Mouse (Mus musculus) MEL (cell line): Measurements from ENCODE around the gene Ptprk. TPM values are rescaled to one million over a fixed set of nuclear protein-coding genes. Genes with fewer than 3 reads are reported as not detected.

Experiments
- DNase-seq: peaks from one replicate; pipeline ENCODE4 v3.0.0; 2011; ENCODE audit warnings: low read depth, low spot score
- H3K27ac ChIP-seq: 2 replicates; pipeline ENCODE4 v1.5.1; 2012; ENCODE audit warnings: low read depth, mild to moderate bottlenecking, control low read depth, low read length, moderate library complexity; ENCODE audit not compliant: control insufficient read depth
- H3K27me3 ChIP-seq, 2 experiments: fragments of 150-350 bp in 1 of 2; sonication (generic) in 1 of 2; 2 replicates each; pipeline ENCODE4 v1.6.1; 2012; ENCODE audit warnings: low read length in 2 of 2, mild to moderate bottlenecking in 2 of 2, improper control_type of control experiment in 1 of 2, moderate library complexity in 1 of 2; ENCODE audit not compliant: insufficient read depth in 2 of 2, control insufficient read depth in 1 of 2
- H3K36me3 ChIP-seq, 2 experiments: 2 replicates each; pipeline ENCODE4 v1.6.1; 2012 to 2014; ENCODE audit warnings: low read length in 2 of 2, improper control_type of control experiment in 1 of 2, inconsistent platforms in 1 of 2, mild to moderate bottlenecking in 1 of 2; ENCODE audit not compliant: insufficient read depth in 2 of 2, control insufficient read depth in 1 of 2
- H3K4me1 ChIP-seq, 2 experiments: fragments of 150-350 bp in 1 of 2; sonication (generic) in 1 of 2; 2 replicates each; pipeline ENCODE4 v1.6.1; 2012; ENCODE audit warnings: low read length in 2 of 2, improper control_type of control experiment in 1 of 2, mild to moderate bottlenecking in 1 of 2; ENCODE audit not compliant: insufficient read depth in 2 of 2, control insufficient read depth in 1 of 2
- H3K4me3 ChIP-seq, 2 experiments: fragments of 150-350 bp in 1 of 2; sonication (generic) in 1 of 2; 2 replicates each; pipeline ENCODE4 v1.5.1; 2012; ENCODE audit warnings: low read depth in 2 of 2, low read length in 2 of 2, mild to moderate bottlenecking in 2 of 2, moderate library complexity in 2 of 2, control low read depth in 1 of 2, improper control_type of control experiment in 1 of 2; ENCODE audit not compliant: control insufficient read depth in 1 of 2, insufficient read depth in 1 of 2
- H3K79me2 ChIP-seq: 2 replicates; pipeline ENCODE4 v1.6.1; 2012; ENCODE audit warnings: mild to moderate bottlenecking, low read length, moderate library complexity; ENCODE audit not compliant: control insufficient read depth, poor library complexity, insufficient read depth
- H3K9ac ChIP-seq: 2 replicates; pipeline ENCODE4 v1.6.1; 2012; ENCODE audit warnings: low read depth, mild to moderate bottlenecking, control low read depth, low read length, moderate library complexity; ENCODE audit not compliant: control insufficient read depth, poor library complexity, severe bottlenecking
- H3K9me3 ChIP-seq: fragments of 150-350 bp; sonication (generic); replicated peaks from 2 replicates; pipeline ENCODE4 v1.6.1; 2012; ENCODE audit warnings: mild to moderate bottlenecking, low read length, improper control_type of control experiment, moderate library complexity; ENCODE audit not compliant: insufficient read depth
- BHLHE40 ChIP-seq: IDR thresholded peaks from 2 replicates; pipeline ENCODE4 v1.6.1; 2012; ENCODE audit warnings: low read depth, mild to moderate bottlenecking, inconsistent platforms, low read length, improper control_type of control experiment, borderline replicate concordance
- CTCF ChIP-seq, 3 experiments: IDR thresholded peaks in 2 of 3; conservative IDR thresholded peaks in 1 of 3; 2 replicates each; pipeline ENCODE4 v1.5.1; 2011 to 2012; ENCODE audit warnings: low read length in 3 of 3, low read depth in 2 of 3, mild to moderate bottlenecking in 2 of 3, improper control_type of control experiment in 1 of 3, inconsistent platforms in 1 of 3, mixed read lengths in 1 of 3, moderate library complexity in 1 of 3; ENCODE audit not compliant: control insufficient read depth in 1 of 3, insufficient read depth in 1 of 3, poor library complexity in 1 of 3, severe bottlenecking in 1 of 3
- E2F4 ChIP-seq: IDR thresholded peaks from 2 replicates; pipeline ENCODE4 v1.6.1; 2011; ENCODE audit warnings: low read depth, low read length, improper control_type of control experiment, borderline replicate concordance
- ELF1 ChIP-seq: IDR thresholded peaks from 2 replicates; pipeline ENCODE4 v1.6.1; 2014; ENCODE audit warnings: low read depth, mild to moderate bottlenecking, inconsistent platforms, low read length, improper control_type of control experiment, moderate library complexity
- ETS1 ChIP-seq: IDR thresholded peaks from 2 replicates; pipeline ENCODE4 v1.6.1; 2012; ENCODE audit warnings: low read depth, mild to moderate bottlenecking, inconsistent platforms, low read length, improper control_type of control experiment, moderate library complexity
- HCFC1 ChIP-seq: IDR thresholded peaks from 2 replicates; pipeline ENCODE4 v1.6.1; 2012; ENCODE audit warnings: low read depth, mild to moderate bottlenecking, inconsistent platforms, low read length, improper control_type of control experiment, moderate library complexity
- MAFK ChIP-seq: IDR thresholded peaks from 2 replicates; pipeline ENCODE4 v1.6.1; 2011; ENCODE audit warnings: low read depth, mild to moderate bottlenecking, low read length, improper control_type of control experiment, borderline replicate concordance
- MAZ ChIP-seq: IDR thresholded peaks from 2 replicates; pipeline ENCODE4 v1.6.1; 2012; ENCODE audit warnings: low read depth, mild to moderate bottlenecking, inconsistent platforms, low read length, improper control_type of control experiment
- MEF2A ChIP-seq: IDR thresholded peaks from 2 replicates; pipeline ENCODE4 v1.6.1; 2014; ENCODE audit warnings: low read depth, mild to moderate bottlenecking, inconsistent platforms, low read length, improper control_type of control experiment; ENCODE audit not compliant: poor library complexity, insufficient replicate concordance, severe bottlenecking; ENCODE audit errors: extremely low read depth
- MXI1 ChIP-seq: IDR thresholded peaks from 2 replicates; pipeline ENCODE4 v1.6.1; 2011; ENCODE audit warnings: mild to moderate bottlenecking, low read depth, low read length, improper control_type of control experiment
- MYB ChIP-seq: IDR thresholded peaks from 2 replicates; pipeline ENCODE4 v1.6.1; 2011; ENCODE audit warnings: mild to moderate bottlenecking, low read depth, low read length, improper control_type of control experiment
- MYC ChIP-seq: IDR thresholded peaks from 2 replicates; pipeline ENCODE4 v1.6.1; 2011; ENCODE audit warnings: low read depth, mild to moderate bottlenecking, low read length, improper control_type of control experiment, moderate library complexity
- NRF1 ChIP-seq: IDR thresholded peaks from 2 replicates; pipeline ENCODE4 v1.6.1; 2014; ENCODE audit warnings: low read depth, mild to moderate bottlenecking, inconsistent platforms, low read length, improper control_type of control experiment, moderate library complexity; ENCODE audit not compliant: poor library complexity, insufficient read depth, severe bottlenecking
- POLR2A ChIP-seq, 2 experiments: IDR thresholded peaks; 2 replicates each; pipeline ENCODE4 v1.6.1; 2011 to 2012; ENCODE audit warnings: low read length in 2 of 2, mild to moderate bottlenecking in 2 of 2, control low read depth in 1 of 2, improper control_type of control experiment in 1 of 2, low read depth in 1 of 2, moderate library complexity in 1 of 2; ENCODE audit not compliant: control insufficient read depth in 1 of 2, insufficient read depth in 1 of 2, poor library complexity in 1 of 2
- POLR2AphosphoS5 ChIP-seq: IDR thresholded peaks from 2 replicates; pipeline ENCODE4 v1.6.1; 2012; ENCODE audit warnings: low read depth, borderline replicate concordance, mild to moderate bottlenecking, inconsistent platforms, low read length, moderate library complexity, mixed read lengths
- RCOR1 ChIP-seq: IDR thresholded peaks from 2 replicates; pipeline ENCODE4 v1.6.1; 2012; ENCODE audit warnings: low read depth, mild to moderate bottlenecking, inconsistent platforms, low read length, improper control_type of control experiment
- TAL1 ChIP-seq: IDR thresholded peaks from 2 replicates; pipeline ENCODE4 v1.6.1; 2012; ENCODE audit warnings: mild to moderate bottlenecking, inconsistent platforms, low read length, moderate library complexity, mixed read lengths
- TBP ChIP-seq: IDR thresholded peaks from 2 replicates; pipeline ENCODE4 v1.8.0; 2011; ENCODE audit warnings: low read depth, low read length, improper control_type of control experiment
- UBTF ChIP-seq: IDR thresholded peaks from 2 replicates; pipeline ENCODE4 v1.6.1; 2012; ENCODE audit warnings: low read depth, mild to moderate bottlenecking, inconsistent platforms, low read length, improper control_type of control experiment, moderate library complexity, borderline replicate concordance; ENCODE audit not compliant: insufficient read depth
- USF1 ChIP-seq: IDR thresholded peaks from 2 replicates; pipeline ENCODE4 v1.6.1; 2014; ENCODE audit warnings: low read depth, mild to moderate bottlenecking, inconsistent platforms, low read length, improper control_type of control experiment, moderate library complexity
- USF2 ChIP-seq, 2 experiments: IDR thresholded peaks; 2 replicates each; pipeline ENCODE4 v1.6.1; 2011 to 2012; ENCODE audit warnings: improper control_type of control experiment in 2 of 2, low read length in 2 of 2, borderline replicate concordance in 1 of 2, inconsistent platforms in 1 of 2, low read depth in 1 of 2, mild to moderate bottlenecking in 1 of 2; ENCODE audit not compliant: insufficient read depth in 1 of 2
- ZC3H11A ChIP-seq: IDR thresholded peaks from 2 replicates; pipeline ENCODE4 v1.6.1; 2012; ENCODE audit warnings: low read depth, mild to moderate bottlenecking, inconsistent platforms, low read length, improper control_type of control experiment
- ZNF384 ChIP-seq: IDR thresholded peaks from 2 replicates; pipeline ENCODE4 v1.6.1; 2012; ENCODE audit warnings: low read depth, mild to moderate bottlenecking, inconsistent platforms, low read length, improper control_type of control experiment
- polyA plus RNA-seq, 2 experiments: library from polyadenylated mRNA; stranded (reverse) in 1 of 2; unstranded in 1 of 2; fragments of >175 nt in 1 of 2; fragments of >200 nt in 1 of 2; gene quantifications; 2 replicates each; pipeline versions ENCODE4 v1.2.1 to v1.2.4; 2012; ENCODE audit warnings: low replicate concordance in 2 of 2, low read depth in 1 of 2; ENCODE audit not compliant: insufficient read length in 2 of 2, insufficient read depth in 1 of 2, missing spikeins in 1 of 2
- total RNA-seq: library from RNA; depleted of rRNA; stranded (reverse); fragments of 300-350 nt; gene quantifications from 2 replicates; pipeline ENCODE4 v1.2.3, GENCODE M21; 2012

Gene Ptprk
- total and polyA plus RNA-seq, 3 experiments = under 0.01 TPM; not detected in 2

DNA sequence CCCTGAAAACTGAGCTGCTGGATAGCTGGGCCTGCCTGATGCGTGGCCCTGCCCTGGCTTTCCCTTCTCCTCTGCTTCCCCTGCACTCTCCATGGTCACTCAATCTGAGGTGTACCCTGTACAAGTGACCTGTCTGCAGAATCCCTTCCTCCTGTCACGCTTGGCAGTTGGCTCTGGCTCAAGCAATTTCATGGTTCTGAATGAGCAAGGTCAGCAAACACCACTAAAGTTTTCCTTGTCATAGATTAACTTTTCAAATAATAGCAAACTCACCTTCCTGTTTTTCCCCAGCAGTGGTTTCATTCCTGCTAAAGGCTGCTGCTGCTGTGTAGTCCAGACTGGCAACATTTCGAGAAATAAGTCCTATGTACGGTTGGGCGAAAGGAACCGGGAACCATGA lies 30.6 kb downstream of the Ptprk start:
- no peaks in the 10 kb centered on the region for H3K36me3 ChIP-seq
- no peak overlapping the region for H3K4me3 ChIP-seq
- no peak for DNase-seq
- no peaks in the 10 kb centered on the region for H3K4me1 ChIP-seq
- H3K27me3 ChIP-seq = no peaks in the 10 kb centered on the region
- no peak overlapping the region for H3K27ac ChIP-seq
- no peak overlapping the region for H3K9ac ChIP-seq
- TF ChIP-seq MYC (no peak), USF2 (IDR thresholded peaks at IDR 0.05; ENCODE audit: borderline replicate concordance in 1 of 2, insufficient read depth in 1 of 2, low read depth in 1 of 2, low read length in 2 of 2) (no peak), MYB (no peak), BHLHE40 (no peak), ZNF384 (no peak), ELF1 (no peak)
- no peaks in the 10 kb centered on the region for H3K9me3 ChIP-seq
- no peaks in the 10 kb centered on the region for H3K79me2 ChIP-seq

DNA sequence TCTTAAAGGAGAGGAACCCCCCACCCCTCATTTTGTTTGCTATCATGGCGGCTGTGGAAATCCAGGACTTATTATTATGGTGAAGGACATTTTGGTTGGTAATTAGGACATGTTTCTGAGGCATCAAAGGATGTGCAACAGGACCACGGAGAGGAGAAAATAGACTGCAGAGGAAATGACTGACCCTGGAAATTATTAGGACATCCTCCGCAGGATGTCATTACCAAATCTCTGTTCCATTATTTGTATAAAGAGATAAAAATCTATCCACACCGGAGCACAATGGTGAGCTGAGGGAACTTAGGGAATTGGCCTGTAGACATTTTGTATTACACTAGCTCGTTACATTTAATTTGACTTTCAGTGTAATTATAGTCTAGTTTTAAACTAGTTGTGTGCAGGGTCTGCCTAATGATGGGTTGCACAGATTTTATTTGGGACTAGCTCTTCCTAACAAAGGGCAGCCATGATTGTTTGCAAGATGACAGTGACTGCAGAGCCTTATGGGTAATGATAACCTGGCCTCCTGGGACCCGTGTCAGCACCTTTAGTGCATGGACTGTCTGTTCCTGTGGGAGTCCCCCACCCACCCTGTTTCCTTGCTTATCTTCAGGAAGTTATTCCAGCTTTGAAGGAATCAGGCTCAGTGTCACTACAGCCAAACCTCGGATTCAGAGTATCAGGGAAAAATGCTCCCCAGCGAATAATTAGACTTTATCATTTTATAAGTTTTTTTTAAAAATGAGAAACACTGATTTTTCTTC lies 38.4 kb downstream of the Ptprk start:
- H3K4me3 ChIP-seq = no peak overlapping the region
- no peaks in the 10 kb centered on the region for H3K9me3 ChIP-seq
- DNase-seq = no peak
- H3K4me1 ChIP-seq = no peaks in the 10 kb centered on the region
- no peak overlapping the region for H3K9ac ChIP-seq
- no peak overlapping the region for H3K27ac ChIP-seq
- H3K36me3 ChIP-seq = no peaks in the 10 kb centered on the region
- TF ChIP-seq MAFK = no peak
- H3K27me3 ChIP-seq = no peaks in the 10 kb centered on the region
- H3K79me2 ChIP-seq = no peaks in the 10 kb centered on the region

DNA sequence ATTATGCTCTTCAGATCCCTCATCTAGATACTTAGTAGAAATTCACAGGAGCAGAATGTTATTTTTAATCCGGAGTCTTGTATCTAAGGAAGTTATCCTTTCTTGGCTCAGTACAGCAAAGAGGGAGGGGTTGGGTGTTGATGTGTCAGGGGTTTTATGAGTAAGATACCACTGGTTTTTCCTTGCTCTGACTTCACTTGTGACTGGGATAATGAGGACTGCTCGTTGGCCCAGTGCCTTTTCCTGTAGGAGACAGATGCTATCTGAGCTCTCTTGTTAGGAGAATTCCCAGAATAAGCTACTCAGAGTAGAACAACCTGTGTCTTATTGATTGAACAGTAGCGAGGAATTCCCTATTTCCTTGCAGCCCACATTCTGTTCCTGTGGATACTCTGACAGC lies 39.3 kb downstream of the Ptprk start:
- no peaks in the 10 kb centered on the region for H3K4me1 ChIP-seq
- no peaks in the 10 kb centered on the region for H3K9me3 ChIP-seq
- no peaks in the 10 kb centered on the region for H3K79me2 ChIP-seq
- H3K27ac ChIP-seq = no peak overlapping the region
- no peaks in the 10 kb centered on the region for H3K36me3 ChIP-seq
- DNase-seq = no peak
- no peak overlapping the region for H3K4me3 ChIP-seq
- TF ChIP-seq UBTF (no peak), MAZ (no peak), MXI1 (no peak), POLR2AphosphoS5 (no peak), ZC3H11A (no peak), E2F4 (no peak), MYC (no peak), HCFC1 (no peak), MEF2A (no peak), RCOR1 (no peak), ETS1 (no peak), ZNF384 (no peak), POLR2A (IDR thresholded peaks at IDR 0.05; ENCODE audit: control insufficient read depth in 1 of 2, insufficient read depth in 1 of 2, low read depth in 1 of 2, low read length in 2 of 2, poor library complexity in 1 of 2) (no peak), TAL1 (no peak), USF2 (IDR thresholded peaks at IDR 0.05; ENCODE audit: borderline replicate concordance in 1 of 2, insufficient read depth in 1 of 2, low read depth in 1 of 2, low read length in 2 of 2) (no peak), CTCF (IDR thresholded peaks at IDR 0.05 in 2 of 3, conservative IDR thresholded peaks at IDR 0.05 in 1 of 3; ENCODE audit: control insufficient read depth in 1 of 3, insufficient read depth in 1 of 3, low read depth in 2 of 3, low read length in 3 of 3, poor library complexity in 1 of 3, severe bottlenecking in 1 of 3) (no peak), TBP (no peak), USF1 (no peak), NRF1 (no peak)
- no peaks in the 10 kb centered on the region for H3K27me3 ChIP-seq
- H3K9ac ChIP-seq = no peak overlapping the region
